Mouse (Mus musculus) gastrocnemius, adult 18-20 months (tissue): ENCODE results near the gene Capn6. TPM values are rescaled to one million over a fixed set of nuclear protein-coding genes. Genes with fewer than 3 reads are reported as not detected.

Experiments
- DNase-seq: peaks from one replicate; pipeline ENCODE4 v3.0.0; 2021; ENCODE audit warnings: low spot score
- long read RNA-seq, 2 experiments: library from polyadenylated mRNA; stranded (forward); transcript quantifications; one replicate each; pipeline ENCODE4 v2.0.0; 2021
- microRNA-seq: library from miRNA; unstranded; fragments of <30 nt; microRNA quantifications from one replicate; pipeline ENCODE4 v1.2.0, GENCODE M21; 2021
- total RNA-seq, 2 experiments: library from RNA; stranded (reverse); gene quantifications; 2 replicates each; pipeline ENCODE4 v1.2.3; 2021

Gene Capn6
- total RNA-seq = 1 to 10 TPM; 1.0 to 2.3 TPM
- long read RNA-seq, experiment 1 = 0 reads
- long read RNA-seq, experiment 2, partial matches to known transcripts = 1 of 2 reads
- long read RNA-seq, experiment 2, other reads (novel, unspliced or antisense) = 0 of 2 reads

- DNase-seq = peak; percentile 34
Measured at GRCm38 (mm10) chrX:143827212-143827611, at the start of gene Capn6. Gene Capn6 (minus strand): TSS chrX:143827414.

DNA sequence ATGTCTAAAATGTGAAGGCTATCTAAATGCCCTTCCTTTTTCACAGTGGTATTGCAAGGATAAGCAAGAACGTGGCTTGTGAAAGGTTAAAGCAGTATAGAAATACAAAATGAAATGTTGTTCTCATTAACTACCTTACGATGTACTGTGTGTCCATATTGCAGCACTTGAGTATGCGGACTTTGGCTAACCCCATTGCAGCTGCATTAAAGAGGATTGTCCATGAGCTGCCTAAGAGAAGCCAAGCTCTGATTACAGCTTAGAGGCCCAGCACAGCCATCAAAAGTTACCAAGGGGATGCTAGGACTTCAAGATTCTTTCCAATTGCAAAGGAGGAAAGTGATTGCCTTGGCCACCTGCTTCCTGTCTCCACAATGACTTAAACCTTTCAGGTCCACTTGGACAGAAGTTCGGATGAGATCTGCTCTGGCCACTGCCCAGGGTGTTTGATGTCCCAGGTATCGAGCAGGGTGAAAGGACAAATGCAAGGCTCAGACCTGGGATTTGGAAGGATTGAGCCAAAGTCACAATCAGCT, 40.0 kb upstream of the Capn6 start:
- no peak for DNase-seq

DNA sequence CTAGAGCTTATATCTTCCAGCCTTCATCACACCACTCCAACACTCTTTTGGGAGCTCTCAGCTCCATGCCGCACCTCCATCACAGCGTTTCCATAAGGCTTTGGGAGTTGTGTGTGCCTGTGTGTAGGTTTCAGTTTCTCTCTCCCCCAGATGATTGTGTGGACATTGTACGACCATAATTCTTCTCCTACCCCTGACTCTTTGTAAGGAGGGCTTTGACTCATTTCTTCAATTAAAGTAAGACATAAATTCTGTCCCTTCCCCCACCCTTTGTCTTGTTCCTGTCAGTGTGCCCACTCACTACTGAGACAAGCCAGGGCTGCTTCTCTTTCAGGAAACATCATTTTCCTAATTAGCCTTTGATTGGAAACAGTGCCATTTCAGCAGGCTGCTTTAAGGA, 24.1 kb upstream of the Capn6 start:
- DNase-seq = no peak

DNA sequence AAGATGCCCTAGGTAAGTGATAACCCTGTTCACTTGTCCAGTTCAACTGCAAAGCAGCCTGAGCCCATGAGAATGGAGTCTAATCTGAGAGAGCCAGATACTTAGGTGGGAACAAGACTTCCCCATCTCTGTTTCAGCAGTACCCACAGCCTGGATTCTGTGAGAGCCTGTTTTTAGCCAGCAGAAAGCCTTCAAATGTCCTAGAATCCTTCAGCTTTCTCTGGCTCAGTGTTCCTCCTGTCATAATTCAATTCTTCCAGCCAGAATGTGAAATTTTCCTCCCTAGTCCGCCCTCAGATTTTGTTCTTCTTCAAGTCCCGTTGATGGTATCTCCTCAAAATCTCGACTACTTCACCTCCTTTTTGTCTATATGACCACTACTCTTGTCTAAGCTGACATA, 22.8 kb upstream of the Capn6 start:
- DNase-seq = no peak

DNA sequence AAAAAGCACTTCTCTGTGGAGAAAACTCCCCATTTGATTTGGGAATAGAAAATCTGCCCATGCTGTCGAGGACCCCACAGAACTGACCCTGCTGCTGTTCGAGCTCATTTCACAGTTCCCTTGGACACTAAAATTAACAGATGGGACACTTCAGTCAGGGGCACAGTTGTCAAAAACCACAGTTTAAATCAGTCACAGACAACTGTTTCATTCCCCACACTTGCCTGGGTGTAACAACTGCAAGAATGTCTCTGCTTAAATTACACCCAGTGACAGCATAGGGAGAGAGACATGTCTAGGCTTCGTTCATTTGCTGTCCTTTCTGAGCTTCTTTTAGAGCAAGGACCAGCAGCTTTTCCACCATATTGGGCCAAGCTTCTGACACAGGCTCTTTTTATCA, 19.4 kb upstream of the Capn6 start:
- DNase-seq = no peak

DNA sequence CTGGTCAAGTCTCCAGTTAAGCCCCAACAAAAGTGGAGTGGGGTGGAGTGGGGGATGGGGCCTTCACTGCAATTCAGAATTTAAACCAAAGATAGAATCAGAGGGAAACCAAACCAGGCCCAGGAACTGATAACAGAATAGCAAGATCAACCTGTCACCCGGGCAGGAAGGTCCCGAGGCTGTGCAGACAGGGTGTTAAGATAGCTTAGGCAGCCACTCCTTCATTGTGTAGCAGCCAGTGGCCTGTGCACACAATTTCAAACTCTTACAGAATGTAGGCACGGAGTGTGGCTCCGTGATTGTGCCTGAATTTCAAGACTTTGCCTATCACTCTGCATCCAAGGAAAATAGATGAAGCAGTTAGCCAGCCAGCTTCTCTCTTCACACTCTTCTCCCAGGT, 693 bp downstream of the Capn6 start:
- no peak for DNase-seq

GRCm38 (mm10) chrX:143818961-143819360, 8.3 kb downstream of the Capn6 start:
- no peak for DNase-seq

DNA sequence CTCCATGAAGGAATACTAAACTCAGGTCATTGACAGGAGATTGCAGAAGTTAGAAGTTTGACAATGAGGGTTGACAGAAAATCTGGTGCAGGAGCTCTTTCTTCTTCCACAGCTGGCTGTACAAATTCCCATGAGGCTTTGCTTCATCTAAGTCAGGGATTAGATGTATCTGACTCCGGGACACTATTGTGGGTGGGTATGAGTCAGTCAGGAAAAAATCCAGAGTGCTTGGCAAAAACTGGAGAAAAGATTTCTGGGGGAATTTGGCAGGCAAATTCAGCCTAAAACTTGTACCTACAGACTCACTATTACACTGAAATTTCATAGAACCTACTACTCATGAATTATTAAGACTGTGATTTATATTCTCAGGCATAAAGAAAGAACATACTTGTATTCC, 11.3 kb downstream of the Capn6 start:
- DNase-seq = peak; percentile 6

DNA sequence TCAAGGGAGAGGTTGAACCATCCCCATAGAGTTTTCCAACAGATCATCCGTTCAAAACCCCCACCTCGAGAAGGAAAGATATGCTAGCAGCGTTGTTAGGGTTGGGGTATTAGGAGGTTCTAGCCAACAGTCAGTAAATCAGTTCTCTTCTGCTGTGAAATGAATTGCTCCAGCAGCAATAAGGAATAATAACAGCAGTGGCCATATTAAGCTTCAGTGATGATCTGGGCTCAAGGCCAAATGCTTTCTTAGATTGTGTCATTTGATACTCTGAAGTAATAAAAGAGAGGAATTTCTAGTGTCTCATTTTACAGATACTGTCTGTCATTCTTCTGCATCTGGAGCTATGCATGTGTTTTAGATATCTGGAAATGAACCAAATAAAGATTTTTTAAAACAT, 64.7 kb downstream of the Capn6 start:
- no peak for DNase-seq

Small RNA genes within 50 kb of the gene (microRNA-seq; reads per million reads assigned to microRNA genes)
- not detected for gene Gm47298

Other genes starting within 250 kb of the Capn6 start
- not detected for gene Dcx, start 105.9 kb upstream of the Capn6 start, total RNA-seq